Mouse (Mus musculus) lung, adult 2 months (tissue): ENCODE measurements around the gene Ftl1.

Experiments
- CTCF ChIP-seq: fragments of 200-500 bp; IDR thresholded peaks from 2 replicates; pipeline ENCODE4 v1.5.1; 2011; ENCODE audit warnings: mild to moderate bottlenecking, low read length, control low read depth; ENCODE audit not compliant: insufficient read depth
- POLR2A ChIP-seq: fragments of 200-500 bp; IDR thresholded peaks from 2 replicates; pipeline ENCODE4 v1.6.1; 2011; ENCODE audit warnings: low read depth, mild to moderate bottlenecking, control low read depth, low read length, borderline replicate concordance; ENCODE audit errors: extremely low read depth

GRCm38 (mm10) chr7:45477003-45477402 lies 17.3 kb upstream of the Ftl1 start:
- TF ChIP-seq CTCF (peak; percentile 65), POLR2A (no peak)
